Mouse (Mus musculus) CH12.LX (cell line): Measurements from ENCODE around the gene Sorbs2. TPM values are rescaled to one million over a fixed set of nuclear protein-coding genes. Genes with fewer than 3 reads are reported as not detected.

Experiments
- DNase-seq: peaks from one replicate; pipeline ENCODE4 v3.0.0-alpha.2; 2013; ENCODE audit errors: extremely low read depth
- H3K27ac ChIP-seq: 2 replicates; pipeline ENCODE4 v1.5.1; 2012; ENCODE audit warnings: low read depth, mild to moderate bottlenecking, control low read depth, moderate library complexity; ENCODE audit not compliant: insufficient read depth
- H3K27me3 ChIP-seq: replicated peaks from 2 replicates; pipeline ENCODE3; 2012; ENCODE audit warnings: inconsistent platforms
- H3K36me3 ChIP-seq, 2 experiments: replicated peaks in 1 of 2; 2 replicates each; pipeline versions ENCODE3 to v1.6.1; 2012; ENCODE audit warnings: inconsistent platforms in 1 of 2, low read length in 1 of 2, mild to moderate bottlenecking in 1 of 2, mixed read lengths in 1 of 2, moderate library complexity in 1 of 2; ENCODE audit not compliant: control insufficient read depth in 1 of 2, insufficient read depth in 1 of 2
- H3K4me1 ChIP-seq, 2 experiments: 2 replicates each; pipeline ENCODE4 v1.6.1; 2012; ENCODE audit warnings: inconsistent platforms in 1 of 2, moderate library complexity in 1 of 2; ENCODE audit not compliant: insufficient read depth in 2 of 2, control insufficient read depth in 1 of 2
- H3K4me2 ChIP-seq: 2 replicates; pipeline ENCODE4 v1.6.1; 2012; ENCODE audit warnings: low read depth, mild to moderate bottlenecking, control low read depth; ENCODE audit not compliant: poor library complexity, insufficient read depth, severe bottlenecking
- H3K4me3 ChIP-seq, 3 experiments: fragments of 150-350 bp in 1 of 3; sonication (generic) in 1 of 3; replicated peaks in 1 of 3; 2 replicates each; pipeline versions ENCODE3 to v1.5.1; 2011 to 2012; ENCODE audit warnings: low read depth in 2 of 3, low read length in 2 of 3, mild to moderate bottlenecking in 2 of 3, moderate library complexity in 2 of 3, control low read depth in 1 of 3, improper control_type of control experiment in 1 of 3, inconsistent platforms in 1 of 3, mixed read lengths in 1 of 3; ENCODE audit not compliant: poor library complexity in 1 of 3
- H3K79me2 ChIP-seq: replicated peaks from 2 replicates; pipeline ENCODE4 v1.6.1; 2012; ENCODE audit warnings: mild to moderate bottlenecking, moderate library complexity; ENCODE audit not compliant: control insufficient read depth, poor library complexity, insufficient read depth, severe bottlenecking; ENCODE audit errors: extremely low read depth
- H3K9ac ChIP-seq: 2 replicates; pipeline ENCODE4 v1.6.1; 2012; ENCODE audit warnings: low read depth, mild to moderate bottlenecking, control low read depth, moderate library complexity; ENCODE audit not compliant: insufficient read depth
- H3K9me3 ChIP-seq: replicated peaks from 2 replicates; pipeline ENCODE3; 2012; ENCODE audit warnings: low read length, inconsistent platforms, mixed read lengths
- BHLHE40 ChIP-seq: IDR thresholded peaks from 2 replicates; pipeline ENCODE4 v1.6.1; 2011; ENCODE audit warnings: mild to moderate bottlenecking, low read depth, low read length, improper control_type of control experiment
- CHD1 ChIP-seq: IDR thresholded peaks from 2 replicates; pipeline ENCODE4 v1.6.1; 2012; ENCODE audit warnings: low read depth, low read length, improper control_type of control experiment, inconsistent platforms
- CHD2 ChIP-seq: IDR thresholded peaks from 2 replicates; pipeline ENCODE4 v1.6.1; 2011; ENCODE audit warnings: low read length, improper control_type of control experiment
- CTCF ChIP-seq, 2 experiments: IDR thresholded peaks in 1 of 2; conservative IDR thresholded peaks in 1 of 2; 2 replicates each; pipeline ENCODE4 v1.5.1; 2011 to 2012; ENCODE audit warnings: low read depth in 2 of 2, low read length in 2 of 2, improper control_type of control experiment in 1 of 2, inconsistent platforms in 1 of 2, mild to moderate bottlenecking in 1 of 2, moderate library complexity in 1 of 2
- E2F4 ChIP-seq: IDR thresholded peaks from 2 replicates; pipeline ENCODE4 v1.6.1; 2011; ENCODE audit warnings: low read depth, low read length, improper control_type of control experiment; ENCODE audit not compliant: insufficient replicate concordance
- ELF1 ChIP-seq: IDR thresholded peaks from 2 replicates; pipeline ENCODE4 v1.6.1; 2014; ENCODE audit warnings: low read depth, mild to moderate bottlenecking, inconsistent platforms, low read length, improper control_type of control experiment
- EP300 ChIP-seq: IDR thresholded peaks from 2 replicates; pipeline ENCODE4 v1.6.1; 2011; ENCODE audit warnings: low read length, improper control_type of control experiment
- ETS1 ChIP-seq: conservative IDR thresholded peaks from 2 replicates; pipeline ENCODE4 v1.6.1; 2012; ENCODE audit warnings: low read depth, mild to moderate bottlenecking, inconsistent platforms, low read length, improper control_type of control experiment, moderate library complexity
- HCFC1 ChIP-seq: IDR thresholded peaks from 2 replicates; pipeline ENCODE4 v1.6.1; 2012; ENCODE audit warnings: low read depth, mild to moderate bottlenecking, inconsistent platforms, low read length, improper control_type of control experiment
- IRF4 ChIP-seq: IDR thresholded peaks from 2 replicates; pipeline ENCODE4 v1.6.1; 2014; ENCODE audit warnings: low read depth, mild to moderate bottlenecking, inconsistent platforms, low read length, improper control_type of control experiment
- MAFK ChIP-seq: IDR thresholded peaks from 2 replicates; pipeline ENCODE4 v1.6.1; 2011; ENCODE audit warnings: low read length, improper control_type of control experiment; ENCODE audit not compliant: insufficient replicate concordance
- MAX ChIP-seq: IDR thresholded peaks from 2 replicates; pipeline ENCODE4 v1.6.1; 2011; ENCODE audit warnings: low read length, improper control_type of control experiment
- NELFE ChIP-seq: IDR thresholded peaks from 2 replicates; pipeline ENCODE4 v1.6.1; 2011; ENCODE audit warnings: low read depth, low read length, improper control_type of control experiment
- PAX5 ChIP-seq: IDR thresholded peaks from 2 replicates; pipeline ENCODE4 v1.6.1; 2012; ENCODE audit warnings: low read length, inconsistent platforms, mixed read lengths
- POLR2A ChIP-seq: IDR thresholded peaks from 2 replicates; pipeline ENCODE4 v1.6.1; 2011; ENCODE audit warnings: low read depth, mild to moderate bottlenecking, improper control_type of control experiment, low read length
- POLR2AphosphoS2 ChIP-seq: IDR thresholded peaks from 2 replicates; pipeline ENCODE4 v1.6.1; 2011; ENCODE audit warnings: low read depth, low read length, improper control_type of control experiment
- RAD21 ChIP-seq: IDR thresholded peaks from 2 replicates; pipeline ENCODE4 v1.6.1; 2011; ENCODE audit warnings: low read depth, mild to moderate bottlenecking, low read length, improper control_type of control experiment, moderate library complexity
- RCOR1 ChIP-seq: conservative IDR thresholded peaks from 2 replicates; pipeline ENCODE4 v1.6.1; 2012; ENCODE audit warnings: low read depth, mild to moderate bottlenecking, inconsistent platforms, low read length, improper control_type of control experiment
- UBTF ChIP-seq: IDR thresholded peaks from 2 replicates; pipeline ENCODE4 v1.6.1; 2012; ENCODE audit warnings: low read depth, mild to moderate bottlenecking, inconsistent platforms, low read length, improper control_type of control experiment, moderate library complexity
- USF1 ChIP-seq: IDR thresholded peaks from 2 replicates; pipeline ENCODE4 v1.6.1; 2014; ENCODE audit warnings: low read depth, mild to moderate bottlenecking, inconsistent platforms, low read length, improper control_type of control experiment
- USF2 ChIP-seq: conservative IDR thresholded peaks from 2 replicates; pipeline ENCODE4 v1.6.1; 2011; ENCODE audit warnings: low read depth, low read length, improper control_type of control experiment
- ZNF384 ChIP-seq: IDR thresholded peaks from 2 replicates; pipeline ENCODE4 v1.6.1; 2012; ENCODE audit warnings: low read depth, low read length, improper control_type of control experiment, inconsistent platforms
- dilution Hi-C: fragments of 300-500 bp; cut with MboI; formaldehyde crosslinking; loops from 2 replicates; pipeline ENCODE4 v1.14.3; 2020; ENCODE audit warnings: low sequenced_read_pairs; ENCODE audit not compliant: extremely low pct_unique_long_range_greater_than_20kb, extremely low pct_ligation_motif_present
- in situ Hi-C: fragments of 300-500 bp; cut with MboI; formaldehyde crosslinking; loops from 3 replicates; pipeline ENCODE4 v1.14.3; 2019; ENCODE audit warnings: low sequenced_read_pairs, low pct_ligation_motif_present, low pct_unique_long_range_greater_than_20kb, mixed read lengths
- polyA plus RNA-seq: library from polyadenylated mRNA; unstranded; fragments of >175 nt; gene quantifications from 2 replicates; pipeline ENCODE4 v1.2.1, GENCODE M21; 2012; ENCODE audit warnings: low read depth; ENCODE audit not compliant: insufficient read length
- total RNA-seq, 2 experiments: library from RNA; depleted of rRNA; stranded (reverse); fragments of 300-350 nt in 1 of 2; fragments of >200 nt in 1 of 2; gene quantifications; 2 replicates each; pipeline ENCODE4 v1.2.3; 2012 to 2014

The Sorbs2 gene
- total and polyA plus RNA-seq, 3 experiments, result not detected

DNA sequence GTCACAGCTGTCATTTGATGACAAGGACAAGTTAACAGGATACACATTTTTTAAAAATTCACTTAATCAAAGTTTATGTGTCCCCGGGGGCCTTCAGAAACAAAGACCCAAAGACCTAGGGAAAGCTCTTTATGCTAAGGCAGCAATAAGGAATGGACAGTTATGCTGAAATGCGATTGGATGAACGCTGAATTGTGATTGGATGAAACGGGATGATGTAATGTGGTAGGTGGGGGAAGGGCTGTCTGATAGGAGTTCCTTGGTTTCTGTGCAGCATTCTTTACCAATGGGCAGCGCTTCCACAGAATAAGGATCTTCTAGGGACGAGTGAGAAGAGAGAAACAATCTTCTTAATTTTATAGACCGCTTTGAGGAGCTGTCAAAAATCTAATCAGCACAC lies 108.0 kb downstream of the Sorbs2 start:
- Histone ChIP-seq H3K27ac (no peak overlapping the region), H3K36me3 (no peaks in the 10 kb centered on the region), H3K79me2 (no peaks in the 10 kb centered on the region), H3K9ac (no peak overlapping the region), H3K4me3 (no peak overlapping the region), H3K4me1 (no peaks in the 10 kb centered on the region), H3K27me3 (no peaks in the 10 kb centered on the region), H3K9me3 (no peaks in the 10 kb centered on the region), H3K4me2 (no peak overlapping the region)
- in situ Hi-C loops (no loop called here), dilution Hi-C loops (no loop called here)
- DNase-seq, result no peak
- TF ChIP-seq E2F4 (no peak), ELF1 (no peak), POLR2AphosphoS2 (no peak), MAX (no peak), CHD2 (0 out of 2 replicates have a peak, but pooled peaks have one; percentile 21), IRF4 (no peak)

DNA sequence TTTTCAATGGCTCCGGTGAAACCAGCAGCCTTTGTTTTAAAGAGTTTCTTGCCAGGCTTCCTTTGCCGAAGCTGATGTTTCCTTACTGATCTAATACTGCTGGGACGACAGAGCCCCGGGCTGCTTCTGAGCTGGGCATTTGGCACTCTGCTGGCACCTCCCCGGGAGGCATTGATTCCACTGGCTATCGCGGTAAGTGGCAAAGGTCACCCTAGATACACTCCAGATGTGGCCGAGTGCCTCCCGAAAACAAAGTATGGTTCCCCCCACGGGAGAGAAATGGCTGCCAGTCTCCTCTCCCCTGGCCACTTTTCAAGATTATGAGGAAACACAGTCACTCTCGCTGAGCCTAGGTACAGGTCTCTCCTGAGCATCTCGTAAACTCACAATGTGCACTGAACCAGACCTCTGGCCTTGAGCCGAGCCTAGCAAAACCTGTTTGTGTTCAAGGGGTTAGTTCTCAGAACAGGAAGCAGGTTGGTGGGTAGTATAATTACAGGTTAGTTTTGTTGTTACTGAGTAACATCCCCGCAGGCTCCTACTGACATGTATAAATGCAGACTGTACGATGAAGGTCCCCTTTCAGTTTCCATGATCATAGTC lies 114.1 kb downstream of the Sorbs2 start:
- Histone ChIP-seq H3K27ac (no peak overlapping the region), H3K4me1 (no peaks in the 10 kb centered on the region), H3K79me2 (no peaks in the 10 kb centered on the region), H3K4me3 (no peak overlapping the region), H3K4me2 (no peak overlapping the region), H3K9me3 (no peaks in the 10 kb centered on the region), H3K27me3 (no peaks in the 10 kb centered on the region), H3K9ac (no peak overlapping the region), H3K36me3 (no peaks in the 10 kb centered on the region)
- DNase-seq, result no peak
- TF ChIP-seq USF2 (no peak), RCOR1 (no peak), MAFK (no peak), HCFC1 (no peak), ELF1 (no peak), POLR2A (no peak), RAD21 (no peak), NELFE (no peak), IRF4 (no peak), ETS1 (no peak), UBTF (no peak), PAX5 (no peak), BHLHE40 (no peak), USF1 (no peak), CTCF (conservative IDR thresholded peaks at IDR 0.05 in 1 of 2, IDR thresholded peaks at IDR 0.05 in 1 of 2; ENCODE audit: low read depth in 2 of 2, low read length in 2 of 2) (no peak), ZNF384 (no peak), CHD1 (no peak), EP300 (no peak)
- dilution Hi-C loops, result no loop called here
- in situ Hi-C loops, result no loop called here
